Mouse (Mus musculus) left cerebral cortex, adult 8-10 months (tissue): ENCODE measurements around the gene Rpl36al. TPM values are rescaled to one million over a fixed set of nuclear protein-coding genes. Genes with fewer than 3 reads are reported as not detected.

Experiments used
- DNase-seq, 2 experiments: peaks; one replicate each; pipeline ENCODE4 v3.0.0; 2022; ENCODE audit warnings: low spot score in 2 of 2
- total RNA-seq, 4 experiments: library from RNA; stranded (reverse); gene quantifications; 2 replicates each; pipeline ENCODE4 v1.2.4; 2022

Gene Rpl36al
- 100 to 1,000 TPM; 175 to 204 (median 181) TPM for total RNA-seq

- DNase-seq: peak; percentile 96 to 99
Measured at GRCm38 (mm10) chr12:69183583-69184308, at the start of gene Rpl36al, which contains the start of gene Mgat2. Gene Rpl36al, minus strand, starts transcription at chr12:69184083. Gene Mgat2, plus strand, starts transcription at chr12:69184157.

GRCm38 (mm10) chr12:69229251-69229650 is 45.4 kb upstream of the Rpl36al start:
- DNase-seq: no peak

- peak; percentile 61 to 68 for DNase-seq
Measured at GRCm38 (mm10) chr12:69227776-69228466, 44.0 kb upstream of the Rpl36al start, which contains the start of gene Pole2. Gene Pole2, minus strand, starts transcription at chr12:69228195.

GRCm38 (mm10) chr12:69220613-69221277 is 36.9 kb upstream of the Rpl36al start:
- DNase-seq: no peak

GRCm38 (mm10) chr12:69216587-69216986 is 32.7 kb upstream of the Rpl36al start:
- DNase-seq: no peak

GRCm38 (mm10) chr12:69215000-69215785 is 31.3 kb upstream of the Rpl36al start:
- peak; percentile 21 to 57 for DNase-seq

- DNase-seq: no peak
Measured at GRCm38 (mm10) chr12:69214393-69214792, 30.5 kb upstream of the Rpl36al start.

- DNase-seq: no peak
Measured at GRCm38 (mm10) chr12:69213186-69213777, 29.4 kb upstream of the Rpl36al start.

- DNase-seq: no peak
Measured at GRCm38 (mm10) chr12:69211057-69211456, 27.2 kb upstream of the Rpl36al start.

- DNase-seq: no peak
Measured at GRCm38 (mm10) chr12:69210056-69210979, 26.4 kb upstream of the Rpl36al start.

GRCm38 (mm10) chr12:69208520-69208919 is 24.6 kb upstream of the Rpl36al start:
- DNase-seq: no peak

GRCm38 (mm10) chr12:69207926-69208325 is 24.0 kb upstream of the Rpl36al start:
- DNase-seq: no peak

GRCm38 (mm10) chr12:69207396-69207795 is 23.5 kb upstream of the Rpl36al start:
- no peak for DNase-seq

GRCm38 (mm10) chr12:69204052-69204833 is 20.4 kb upstream of the Rpl36al start, which contains the start of gene Gm49384:
Gene Gm49384, minus strand, starts transcription at chr12:69204267.
- no peak for DNase-seq

- DNase-seq: no peak
Measured at GRCm38 (mm10) chr12:69198985-69199384, 15.1 kb upstream of the Rpl36al start.

GRCm38 (mm10) chr12:69198164-69198535 is 14.3 kb upstream of the Rpl36al start, which contains the start of gene Dnaaf2:
Gene Dnaaf2, minus strand, starts transcription at chr12:69198429.
- peak; percentile 42 to 58 for DNase-seq

- DNase-seq: peak; percentile 25 to 48
Measured at GRCm38 (mm10) chr12:69197378-69198163, 13.7 kb upstream of the Rpl36al start.
